Mouse (Mus musculus) heart, adult 11 months (tissue): ENCODE results near the gene H2al1f.
"Not testable (repeated sequence)": the region's sequence is repeated elsewhere in the genome, so short reads cannot be mapped to it uniquely, and the experiment has no call there.

Experiments
- DNase-seq: peaks from one replicate; pipeline ENCODE4 v3.0.0; 2022

H2al1f gene

DNA sequence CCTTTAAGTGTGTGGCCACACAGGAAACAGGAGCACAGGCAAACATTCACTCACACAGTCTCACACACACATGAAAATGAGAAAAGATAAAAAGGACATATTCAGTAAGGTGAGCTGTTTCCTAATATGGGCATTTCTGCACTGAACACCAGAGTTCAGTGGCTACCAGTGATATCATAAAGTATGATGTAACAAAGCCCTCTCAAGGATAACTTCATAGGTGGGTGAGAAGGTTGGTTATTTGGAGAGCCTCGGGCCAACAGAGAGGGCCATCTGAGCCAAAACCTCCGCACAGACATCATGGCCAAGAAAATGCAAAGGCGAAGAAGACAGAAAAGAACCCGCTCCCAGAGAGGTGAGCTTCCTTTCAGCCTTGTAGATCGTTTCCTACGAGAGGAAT lies at the start of gene H2al1f:
Gene H2al1f, plus strand, starts transcription at position 301 of the 400 bp plus-strand sequence.
- DNase-seq: not testable (repeated sequence)

DNA sequence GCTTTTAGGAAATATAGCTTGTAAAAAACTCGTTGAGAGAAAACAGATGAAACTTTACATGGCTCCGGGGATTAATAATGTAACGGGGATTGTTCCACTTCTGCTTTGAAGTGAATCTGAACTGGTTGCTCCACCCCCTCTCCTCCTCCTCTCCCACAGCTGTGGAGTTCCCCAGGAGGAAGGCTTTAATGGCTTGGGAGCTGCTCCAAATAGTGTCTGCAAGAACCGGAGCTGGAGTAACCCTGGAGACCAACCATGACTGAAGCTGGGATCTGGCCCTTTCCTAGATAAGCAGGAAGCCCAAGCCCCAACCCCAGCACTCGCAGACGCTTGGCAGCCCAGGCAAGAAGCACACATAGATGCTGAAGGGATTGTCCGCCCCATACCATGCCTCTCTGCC lies 47.2 kb upstream of the H2al1f start:
- peak; percentile 94 for DNase-seq

DNA sequence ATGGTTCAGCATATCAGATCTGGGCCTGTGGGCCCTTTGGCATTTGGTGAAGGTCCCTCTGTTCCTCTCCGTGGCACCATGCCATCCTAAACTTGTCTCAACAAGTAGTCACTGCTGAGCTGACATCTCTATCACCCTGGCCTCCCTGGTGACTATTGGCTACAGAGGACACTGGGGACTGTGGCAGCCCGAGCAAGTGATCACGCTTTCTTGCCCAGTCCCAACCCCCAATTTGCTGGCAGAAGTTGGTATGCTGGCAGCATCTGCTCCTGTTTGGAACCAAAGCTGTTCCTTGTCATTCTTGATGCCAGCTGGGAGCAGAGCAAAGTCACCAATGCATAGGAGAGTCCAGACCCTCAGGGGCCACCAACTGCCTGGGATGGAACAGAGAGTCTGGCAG lies 45.9 kb upstream of the H2al1f start:
- peak; percentile 93 for DNase-seq

DNA sequence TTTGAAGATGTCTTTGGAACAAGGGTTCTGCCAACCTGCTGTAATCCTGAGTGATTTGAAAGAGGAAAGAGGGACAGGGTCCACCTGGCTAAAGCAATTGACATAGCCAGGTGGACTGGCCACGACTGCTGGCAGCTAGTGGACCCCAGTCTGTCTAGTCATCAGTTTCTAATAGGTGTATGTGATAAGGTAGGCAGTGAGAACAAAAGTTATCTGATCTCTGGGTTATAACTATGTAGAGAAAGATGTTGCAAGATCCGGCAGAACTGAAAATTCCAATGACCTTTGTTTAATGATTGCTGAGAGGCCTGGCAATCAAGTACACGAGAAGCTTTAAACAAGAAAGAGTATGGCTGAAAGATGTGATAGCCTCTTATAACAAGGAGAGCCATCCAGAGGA lies 41.8 kb upstream of the H2al1f start:
- DNase-seq: no peak

DNA sequence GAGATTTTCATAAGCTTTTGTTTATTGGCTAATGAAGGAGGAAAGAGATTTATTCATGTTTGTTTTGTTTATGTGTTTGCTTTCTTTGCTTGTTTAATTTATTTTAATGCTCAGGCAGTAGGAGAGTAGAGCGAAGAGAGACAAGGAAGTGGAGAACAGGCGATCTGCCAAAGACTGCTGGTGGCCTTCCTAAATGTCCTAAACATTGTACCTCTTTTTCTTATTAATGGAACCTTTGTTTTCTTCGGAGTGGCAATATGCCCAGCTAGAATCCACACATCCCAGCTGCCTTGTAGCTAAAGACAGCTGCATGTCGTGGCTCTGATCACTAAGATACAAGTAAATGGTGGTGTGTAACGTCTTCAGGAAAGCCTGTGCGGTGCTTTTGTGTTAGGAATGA lies 37.9 kb upstream of the H2al1f start:
- no peak for DNase-seq

DNA sequence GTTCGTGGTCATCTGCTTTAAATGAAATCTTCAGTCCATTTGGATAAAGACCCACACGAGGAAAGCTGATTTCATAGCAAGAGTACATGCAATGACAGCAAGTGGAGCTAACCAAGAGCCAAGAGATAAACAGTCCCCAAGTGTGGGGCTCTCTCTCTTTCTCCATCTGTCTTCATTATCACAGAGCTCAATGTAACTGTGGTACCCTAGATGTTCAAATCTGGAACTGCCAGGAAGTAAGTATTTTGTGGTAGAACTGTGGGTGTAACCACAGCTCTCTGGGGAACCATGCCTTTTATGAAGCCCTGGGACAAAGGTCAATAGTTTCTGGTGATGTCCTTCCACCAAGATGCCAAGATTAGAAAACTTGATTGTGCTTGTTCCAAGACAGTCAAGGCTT lies 34.2 kb upstream of the H2al1f start:
- no peak for DNase-seq

DNA sequence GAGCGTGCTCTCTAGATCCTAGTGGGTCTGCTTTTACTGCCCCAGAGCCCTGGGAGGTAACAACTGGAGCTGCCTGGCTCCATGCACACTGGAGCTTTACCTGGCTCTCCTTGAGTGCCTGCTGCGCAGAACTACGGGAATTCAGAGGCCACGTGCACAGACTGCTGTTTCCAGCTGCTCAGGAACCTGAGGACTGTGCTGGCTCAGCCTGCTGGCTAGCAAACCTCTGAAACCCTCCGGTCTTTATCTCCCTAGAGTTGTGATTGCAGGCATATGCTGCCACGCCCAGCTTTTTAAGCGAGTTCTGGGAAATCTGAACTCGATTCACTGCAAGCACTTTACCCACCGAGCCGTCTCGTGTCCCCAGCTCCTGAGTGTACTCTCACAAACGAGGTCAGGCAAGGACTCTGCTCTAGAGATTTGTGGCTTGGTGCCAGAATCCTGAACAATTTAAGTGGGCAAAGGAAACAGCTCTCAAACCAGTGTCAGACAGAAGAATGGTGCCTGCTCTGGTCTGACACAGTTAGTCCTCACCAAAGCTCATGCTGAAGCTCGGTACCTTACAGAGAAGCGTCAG lies 26.6 kb upstream of the H2al1f start:
- peak; percentile 84 for DNase-seq

DNA sequence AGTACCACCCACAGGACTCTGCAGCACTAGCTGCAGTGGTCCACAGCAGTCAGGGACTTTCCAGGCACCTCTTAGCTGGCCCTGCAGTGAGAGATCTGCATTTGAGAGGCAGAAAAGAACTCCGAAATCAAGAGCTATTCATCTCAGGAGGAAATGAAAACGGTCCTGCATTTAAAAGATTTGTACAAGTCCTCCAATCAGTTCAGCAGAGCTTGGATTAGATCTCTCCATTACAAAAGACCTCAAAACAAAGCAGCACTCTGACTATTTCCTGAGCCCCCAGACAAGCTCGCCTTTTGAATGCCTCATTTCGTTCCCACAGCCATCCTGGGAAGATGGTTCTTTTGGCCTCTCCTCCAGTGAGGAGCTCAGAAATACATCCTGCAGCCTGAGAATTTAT lies 25.7 kb upstream of the H2al1f start:
- no peak for DNase-seq

DNA sequence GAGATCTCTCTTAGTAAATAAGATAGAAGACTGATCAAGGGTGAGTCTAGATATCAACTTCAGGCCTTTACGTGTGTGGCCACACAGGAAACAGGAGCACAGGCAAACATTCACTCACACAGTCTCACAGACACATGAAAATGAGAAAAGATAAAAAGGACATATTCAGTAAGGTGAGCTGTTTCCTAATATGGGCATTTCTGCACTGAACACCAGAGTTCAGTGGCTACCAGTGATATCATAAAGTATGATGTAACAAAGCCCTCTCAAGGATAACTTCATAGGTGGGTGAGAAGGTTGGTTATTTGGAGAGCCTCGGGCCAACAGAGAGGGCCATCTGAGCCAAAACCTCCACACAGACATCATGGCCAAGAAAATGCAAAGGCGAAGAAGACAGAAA lies 16.0 kb upstream of the H2al1f start, which contains the start of gene H2al1a:
Gene H2al1a, plus strand, starts transcription at position 301 of the 400 bp plus-strand sequence.
- DNase-seq: not testable (repeated sequence)

DNA sequence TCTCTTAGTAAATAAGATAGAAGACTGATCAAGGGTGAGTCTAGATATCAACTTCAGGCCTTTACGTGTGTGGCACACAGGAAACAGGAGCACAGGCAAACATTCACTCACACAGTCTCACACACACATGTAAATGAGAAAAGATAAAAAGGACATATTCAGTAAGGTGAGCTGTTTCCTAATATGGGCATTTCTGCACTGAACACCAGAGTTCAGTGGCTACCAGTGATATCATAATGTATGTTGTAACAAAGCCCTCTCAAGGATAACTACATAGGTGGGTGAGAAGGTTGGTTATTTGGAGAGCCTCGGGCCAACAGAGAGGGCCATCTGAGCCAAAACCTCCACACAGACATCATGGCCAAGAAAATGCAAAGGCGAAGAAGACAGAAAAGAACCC lies 12.8 kb upstream of the H2al1f start, which contains the start of gene H2al1b:
Gene H2al1b, plus strand, starts transcription at position 301 of the 400 bp plus-strand sequence.
- not testable (repeated sequence) for DNase-seq

DNA sequence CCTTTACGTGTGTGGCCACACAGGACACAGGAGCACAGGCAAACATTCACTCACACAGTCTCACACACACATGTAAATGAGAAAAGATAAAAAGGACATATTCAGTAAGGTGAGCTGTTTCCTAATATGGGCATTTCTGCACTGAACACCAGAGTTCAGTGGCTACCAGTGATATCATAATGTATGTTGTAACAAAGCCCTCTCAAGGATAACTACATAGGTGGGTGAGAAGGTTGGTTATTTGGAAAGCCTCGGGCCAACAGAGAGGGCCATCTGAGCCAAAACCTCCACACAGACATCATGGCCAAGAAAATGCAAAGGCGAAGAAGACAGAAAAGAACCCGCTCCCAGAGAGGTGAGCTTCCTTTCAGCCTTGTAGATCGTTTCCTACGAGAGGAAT lies 9.6 kb upstream of the H2al1f start, which contains the start of gene H2al1c:
Gene H2al1c, plus strand, starts transcription at position 301 of the 400 bp plus-strand sequence.
- DNase-seq: not testable (repeated sequence)

DNA sequence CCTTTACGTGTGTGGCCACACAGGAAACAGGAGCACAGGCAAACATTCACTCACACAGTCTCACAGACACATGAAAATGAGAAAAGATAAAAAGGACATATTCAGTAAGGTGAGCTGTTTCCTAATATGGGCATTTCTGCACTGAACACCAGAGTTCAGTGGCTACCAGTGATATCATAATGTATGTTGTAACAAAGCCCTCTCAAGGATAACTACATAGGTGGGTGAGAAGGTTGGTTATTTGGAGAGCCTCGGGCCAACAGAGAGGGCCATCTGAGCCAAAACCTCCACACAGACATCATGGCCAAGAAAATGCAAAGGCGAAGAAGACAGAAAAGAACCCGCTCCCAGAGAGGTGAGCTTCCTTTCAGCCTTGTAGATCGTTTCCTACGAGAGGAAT lies 6.4 kb upstream of the H2al1f start, which contains the start of gene H2al1d:
Gene H2al1d, plus strand, starts transcription at position 301 of the 400 bp plus-strand sequence.
- DNase-seq: not testable (repeated sequence)

DNA sequence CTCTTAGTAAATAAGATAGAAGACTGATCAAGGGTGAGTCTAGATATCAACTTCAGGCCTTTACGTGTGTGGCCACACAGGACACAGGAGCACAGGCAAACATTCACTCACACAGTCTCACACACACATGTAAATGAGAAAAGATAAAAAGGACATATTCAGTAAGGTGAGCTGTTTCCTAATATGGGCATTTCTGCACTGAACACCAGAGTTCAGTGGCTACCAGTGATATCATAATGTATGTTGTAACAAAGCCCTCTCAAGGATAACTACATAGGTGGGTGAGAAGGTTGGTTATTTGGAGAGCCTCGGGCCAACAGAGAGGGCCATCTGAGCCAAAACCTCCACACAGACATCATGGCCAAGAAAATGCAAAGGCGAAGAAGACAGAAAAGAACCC lies 3.3 kb upstream of the H2al1f start, which contains the start of gene H2al1e:
Gene H2al1e, plus strand, starts transcription at position 301 of the 400 bp plus-strand sequence.
- DNase-seq: not testable (repeated sequence)

DNA sequence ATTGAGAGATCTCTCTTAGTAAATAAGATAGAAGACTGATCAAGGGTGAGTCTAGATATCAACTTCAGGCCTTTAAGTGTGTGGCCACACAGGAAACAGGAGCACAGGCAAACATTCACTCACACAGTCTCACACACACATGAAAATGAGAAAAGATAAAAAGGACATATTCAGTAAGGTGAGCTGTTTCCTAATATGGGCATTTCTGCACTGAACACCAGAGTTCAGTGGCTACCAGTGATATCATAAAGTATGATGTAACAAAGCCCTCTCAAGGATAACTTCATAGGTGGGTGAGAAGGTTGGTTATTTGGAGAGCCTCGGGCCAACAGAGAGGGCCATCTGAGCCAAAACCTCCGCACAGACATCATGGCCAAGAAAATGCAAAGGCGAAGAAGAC lies 3.0 kb downstream of the H2al1f start, which contains the start of gene H2al1g:
Gene H2al1g, plus strand, starts transcription at position 301 of the 400 bp plus-strand sequence.
- not testable (repeated sequence) for DNase-seq

DNA sequence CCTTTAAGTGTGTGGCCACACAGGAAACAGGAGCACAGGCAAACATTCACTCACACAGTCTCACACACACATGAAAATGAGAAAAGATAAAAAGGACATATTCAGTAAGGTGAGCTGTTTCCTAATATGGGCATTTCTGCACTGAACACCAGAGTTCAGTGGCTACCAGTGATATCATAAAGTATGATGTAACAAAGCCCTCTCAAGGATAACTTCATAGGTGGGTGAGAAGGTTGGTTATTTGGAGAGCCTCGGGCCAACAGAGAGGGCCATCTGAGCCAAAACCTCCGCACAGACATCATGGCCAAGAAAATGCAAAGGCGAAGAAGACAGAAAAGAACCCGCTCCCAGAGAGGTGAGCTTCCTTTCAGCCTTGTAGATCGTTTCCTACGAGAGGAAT lies 6.2 kb downstream of the H2al1f start, which contains the start of gene H2al1h:
Gene H2al1h, plus strand, starts transcription at position 301 of the 400 bp plus-strand sequence.
- not testable (repeated sequence) for DNase-seq

DNA sequence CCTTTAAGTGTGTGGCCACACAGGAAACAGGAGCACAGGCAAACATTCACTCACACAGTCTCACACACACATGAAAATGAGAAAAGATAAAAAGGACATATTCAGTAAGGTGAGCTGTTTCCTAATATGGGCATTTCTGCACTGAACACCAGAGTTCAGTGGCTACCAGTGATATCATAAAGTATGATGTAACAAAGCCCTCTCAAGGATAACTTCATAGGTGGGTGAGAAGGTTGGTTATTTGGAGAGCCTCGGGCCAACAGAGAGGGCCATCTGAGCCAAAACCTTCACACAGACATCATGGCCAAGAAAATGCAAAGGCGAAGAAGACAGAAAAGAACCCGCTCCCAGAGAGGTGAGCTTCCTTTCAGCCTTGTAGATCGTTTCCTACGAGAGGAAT lies 9.4 kb downstream of the H2al1f start, which contains the start of gene H2al1i:
Gene H2al1i, plus strand, starts transcription at position 301 of the 400 bp plus-strand sequence.
- DNase-seq: not testable (repeated sequence)

DNA sequence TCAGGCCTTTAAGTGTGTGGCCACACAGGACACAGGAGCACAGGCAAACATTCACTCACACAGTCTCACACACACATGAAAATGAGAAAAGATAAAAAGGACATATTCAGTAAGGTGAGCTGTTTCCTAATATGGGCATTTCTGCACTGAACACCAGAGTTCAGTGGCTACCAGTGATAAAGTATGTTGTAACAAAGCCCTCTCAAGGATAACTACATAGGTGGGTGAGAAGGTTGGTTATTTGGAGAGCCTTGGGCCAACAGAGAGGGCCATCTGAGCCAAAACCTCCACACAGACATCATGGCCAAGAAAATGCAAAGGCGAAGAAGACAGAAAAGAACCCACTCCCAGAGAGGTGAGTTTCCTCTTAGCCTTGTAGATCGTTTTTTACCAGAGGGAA lies 12.6 kb downstream of the H2al1f start, which contains the start of gene H2al1j:
Gene H2al1j, plus strand, starts transcription at position 301 of the 400 bp plus-strand sequence.
- DNase-seq: not testable (repeated sequence)

DNA sequence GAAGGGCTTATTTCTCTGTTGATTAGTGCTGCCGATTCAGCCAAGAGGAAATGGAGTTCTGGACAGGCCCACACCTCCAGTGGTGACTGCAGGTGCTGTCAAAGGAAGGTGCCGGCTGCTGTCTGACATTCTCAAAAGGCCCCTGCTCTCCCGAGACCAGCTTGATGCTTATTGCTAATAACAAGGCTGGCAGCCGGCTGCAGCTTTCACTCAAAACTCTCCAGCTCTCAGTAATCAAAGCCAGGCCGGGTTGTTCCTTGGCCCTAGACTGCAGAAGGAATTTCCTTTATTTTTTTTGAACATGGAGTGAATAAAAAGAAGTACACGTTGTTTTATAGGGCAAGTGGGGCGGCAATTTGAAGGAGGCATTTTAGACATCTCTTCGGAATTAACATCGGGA lies 30.8 kb downstream of the H2al1f start:
- peak; percentile 88 for DNase-seq

DNA sequence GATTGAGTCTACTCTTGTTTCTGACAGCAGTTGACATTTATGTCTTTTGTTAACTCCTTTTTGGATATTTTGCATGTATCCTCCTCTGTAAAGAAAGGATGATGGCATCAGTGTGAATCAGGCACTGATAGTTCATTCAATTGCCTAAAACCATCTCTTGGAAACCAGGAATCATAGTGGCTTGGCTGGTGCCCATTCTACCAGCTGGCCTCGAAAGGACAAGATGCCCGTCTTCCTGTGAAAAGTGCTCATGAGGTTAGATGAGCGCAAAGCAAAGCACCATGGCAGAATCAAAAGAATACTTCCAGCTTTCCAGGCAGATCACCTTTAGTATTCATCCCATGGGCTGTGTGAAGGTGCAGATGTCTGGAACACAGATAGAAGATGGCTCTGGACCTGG lies 31.8 kb downstream of the H2al1f start:
- no peak for DNase-seq

DNA sequence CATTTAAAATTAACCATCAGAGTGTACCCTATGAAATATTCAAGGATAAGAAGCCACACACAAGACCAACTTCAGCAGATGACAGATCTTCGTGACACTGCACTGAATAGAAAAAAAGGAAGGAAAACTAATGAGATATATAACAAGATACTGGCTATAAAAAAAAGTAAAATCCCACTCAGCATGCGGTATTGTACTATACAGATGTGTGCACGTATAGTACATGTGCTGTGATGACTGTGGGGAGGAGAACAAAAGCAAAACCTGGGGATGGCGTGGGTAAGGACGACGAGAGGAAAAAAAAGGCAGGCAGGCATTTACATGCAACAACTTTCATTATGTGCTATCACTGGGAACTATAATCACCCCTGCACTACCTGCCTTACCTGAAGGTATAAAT lies 45.9 kb downstream of the H2al1f start:
- peak; percentile 28 for DNase-seq

DNA sequence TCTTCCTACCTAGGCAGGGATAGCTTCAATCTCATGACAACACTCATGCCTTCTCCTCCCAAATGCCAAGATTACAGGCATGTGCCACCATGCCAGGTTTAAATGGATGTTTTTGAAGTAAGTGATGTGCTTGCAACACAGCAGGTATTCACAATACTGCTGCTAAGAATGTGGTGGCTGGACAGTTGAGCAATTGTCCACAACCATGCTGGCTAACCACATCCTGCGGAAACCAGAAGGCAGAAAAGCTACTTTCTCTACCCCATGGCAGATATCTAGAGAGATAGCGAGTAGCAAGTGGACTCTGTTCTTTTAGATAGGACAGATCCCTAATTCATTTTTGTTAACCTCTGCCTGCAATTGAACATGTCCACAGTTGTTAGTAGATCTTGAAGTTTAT lies 46.3 kb downstream of the H2al1f start:
- DNase-seq: peak; percentile 33

DNA sequence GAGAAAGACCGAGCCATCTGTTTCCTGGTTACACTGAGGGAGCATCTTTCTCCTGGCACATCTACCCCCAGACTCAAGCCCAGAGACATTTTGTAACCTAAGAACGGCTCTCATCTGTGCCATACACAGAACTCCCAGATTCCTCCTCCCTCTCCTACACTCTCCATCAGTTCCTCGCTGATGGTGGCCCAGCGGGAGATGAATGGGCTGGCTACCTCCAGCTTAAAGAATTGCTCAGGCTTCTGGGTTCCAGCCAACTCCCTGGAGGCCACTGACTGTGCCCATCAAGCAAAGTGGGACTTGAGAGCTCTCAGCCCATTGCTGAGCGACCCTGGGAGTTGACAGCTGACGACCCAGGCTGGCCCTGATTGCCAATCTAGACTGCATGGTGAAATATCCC lies 48.9 kb downstream of the H2al1f start:
- DNase-seq: peak; percentile 50
